In the genomic region with DNA sequence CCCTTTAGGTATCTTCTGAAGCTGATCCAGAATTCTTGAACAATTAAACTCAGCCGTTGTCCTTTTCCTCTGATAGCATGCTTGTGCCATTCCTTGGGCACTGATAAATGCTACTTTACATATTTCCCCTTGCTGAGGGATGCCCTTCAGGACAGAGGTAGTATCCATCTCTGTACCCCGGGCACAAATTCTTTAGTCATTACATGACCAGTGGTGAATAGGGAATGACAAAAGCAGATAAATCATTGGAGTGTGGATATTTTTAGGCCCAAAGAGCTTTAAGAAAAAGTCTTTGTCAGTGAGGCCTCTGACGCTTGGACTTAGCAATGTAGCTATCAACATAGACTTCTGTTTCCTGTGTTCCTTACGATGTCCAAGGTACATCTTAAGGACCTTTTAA, we compare ENCODE assay signal across 13 mouse cellular contexts.
"Had no signal": no experiment of that assay in that cellular context is flagged by ENCODE, and none has a peak within 500 bp of the region (broad histone marks: within the 10 kb centered on the region; RNA-seq: fewer than 3 reads in every experiment).

No protein-coding gene starts in this region.

- DNase-seq: layer of hippocampus, adult 9-11 months; layer of hippocampus, postnatal 36 days; liver, embryonic 13.5 days; retina, postnatal 1 day; right cerebral cortex, postnatal 4 days; spleen, adult 18-20 months; thymus, adult 18-20 months; thymus, postnatal 14 days had no signal

- H3K4me2 ChIP-seq: limb, embryonic 15.5 days; liver, embryonic 13.5 days; midbrain, embryonic 12.5 days; neural tube, embryonic 13.5 days had no signal

- ATAC-seq: midbrain, embryonic 16.5 days had no signal

- H3K4me1 ChIP-seq: midbrain, embryonic 12.5 days; neural tube, embryonic 13.5 days had no signal

- H3K4me3 ChIP-seq: limb, embryonic 15.5 days; liver, embryonic 13.5 days; midbrain, embryonic 12.5 days; neural tube, embryonic 13.5 days had no signal

- H3K9me3 ChIP-seq: limb, embryonic 15.5 days; liver, embryonic 13.5 days; midbrain, embryonic 12.5 days; neural tube, embryonic 13.5 days had no signal

- H3K36me3 ChIP-seq: limb, embryonic 15.5 days; liver, embryonic 13.5 days; midbrain, embryonic 12.5 days; neural tube, embryonic 13.5 days had no signal

- H3K27me3 ChIP-seq: limb, embryonic 15.5 days; liver, embryonic 13.5 days; midbrain, embryonic 12.5 days; neural tube, embryonic 13.5 days had no signal

- H3K27ac ChIP-seq: kidney, postnatal 0 days; limb, embryonic 15.5 days; liver, embryonic 13.5 days; midbrain, embryonic 12.5 days; neural tube, embryonic 13.5 days had no signal

- H3K9ac ChIP-seq: limb, embryonic 15.5 days; liver, embryonic 13.5 days; midbrain, embryonic 12.5 days; neural tube, embryonic 13.5 days had no signal
